In genomic region chr4:4219701-4220100, GRCm38 (mm10) we compare ENCODE assay signal across 15 mouse cellular contexts.
DNase-seq lines count a peak whose midpoint lies in the region.
"Had no signal": no experiment of that assay in that cellular context is flagged by ENCODE, and none has a peak within 500 bp of the region (broad histone marks: within the 10 kb centered on the region; RNA-seq: fewer than 3 reads in every experiment).

No protein-coding gene starts in this region.

- DNase-seq in adrenal gland, adult 2 months, result peak; percentile 24
- DNase-seq in adrenal gland, postnatal 25 days, result no peak
- DNase-seq in 3T3-L1 (ENCODE audit: low read depth, low spot score) (peak; percentile 87), NIH3T3 (ENCODE audit: low read depth) (peak; percentile 51)
- DNase-seq in urinary bladder, adult 2 months (ENCODE audit: low spot score), result no peak
- DNase-seq: adrenal gland, adult 8-10 months; adrenal gland, postnatal 14 days; cerebellum, adult 11 months; cerebellum, adult 18-20 months; cerebellum, adult 8-10 months; cerebellum, adult 9-11 months; cerebellum, postnatal 14 days; cerebellum, postnatal 36 days; embryo, embryonic 11 days; forebrain, postnatal 0 days had no signal

Comparison
In these comparisons a context has a peak if more than half of its experiments do, and no peak if none do; other contexts are left out.
1. DNase-seq: peak in adrenal gland, adult 2 months (single experiment), 3T3-L1 (single experiment) and NIH3T3 (single experiment); none in adrenal gland, postnatal 25 days (single experiment) and urinary bladder, adult 2 months (single experiment).